Mouse (Mus musculus) small intestine, adult 2 months (tissue): ENCODE data around the gene Rnf20.

ENCODE experiments used
- CTCF ChIP-seq: fragments of 200-500 bp; IDR thresholded peaks from 2 replicates; pipeline ENCODE4 v1.5.1; 2012; ENCODE audit warnings: low read depth, mild to moderate bottlenecking, control low read depth, inconsistent platforms, low read length, moderate library complexity, mixed read lengths; ENCODE audit not compliant: insufficient replicate concordance, insufficient read length; ENCODE audit errors: extremely low read depth
- POLR2A ChIP-seq: fragments of 200-500 bp; IDR thresholded peaks from 2 replicates; pipeline ENCODE4 v1.6.1; 2012; ENCODE audit warnings: low read depth, mild to moderate bottlenecking, control low read depth, inconsistent platforms, low read length, moderate library complexity

GRCm38 (mm10) chr4:49664850-49665249, 33.0 kb downstream of the Rnf20 start:
- TF ChIP-seq CTCF (no peak), POLR2A (no peak)
